Mouse (Mus musculus) T-cell, adult 2 months (primary cell): Measurements from ENCODE around the gene Rpl15.
"Not testable (repeated sequence)": the region's sequence is repeated elsewhere in the genome, so short reads cannot be mapped to it uniquely, and the experiment has no call there.

Experiments used
- DNase-seq: peaks from one replicate; pipeline ENCODE4 v3.0.0; 2022; ENCODE audit warnings: low spot score

The Rpl15 gene

GRCm38 (mm10) chr14:18241786-18242185 lies 29.4 kb downstream of the Rpl15 start:
- no peak for DNase-seq

GRCm38 (mm10) chr14:18240132-18240531 lies 31.1 kb downstream of the Rpl15 start:
- no peak for DNase-seq

- DNase-seq, result peak; percentile 97
Observed at GRCm38 (mm10) chr14:18238750-18239731, 32.1 kb downstream of the Rpl15 start, which contains the start of gene Nr1d2. TSS of gene Nr1d2 (minus strand) at chr14:18239127.

- peak; percentile 99 for DNase-seq
Observed at GRCm38 (mm10) chr14:18238131-18238749, 33.0 kb downstream of the Rpl15 start.

- DNase-seq, result no peak
Observed at GRCm38 (mm10) chr14:18237381-18237780, 33.8 kb downstream of the Rpl15 start.

GRCm38 (mm10) chr14:18236496-18237235 lies 34.5 kb downstream of the Rpl15 start:
- DNase-seq, result not testable (repeated sequence)

GRCm38 (mm10) chr14:18233981-18234960 lies 36.9 kb downstream of the Rpl15 start:
- DNase-seq, result no peak

GRCm38 (mm10) chr14:18233076-18233475 lies 38.1 kb downstream of the Rpl15 start:
- DNase-seq, result no peak

- DNase-seq, result not testable (repeated sequence)
Observed at GRCm38 (mm10) chr14:18231866-18232265, 39.3 kb downstream of the Rpl15 start.

GRCm38 (mm10) chr14:18229751-18230150 lies 41.4 kb downstream of the Rpl15 start:
- DNase-seq, result not testable (repeated sequence)

- not testable (repeated sequence) for DNase-seq
Observed at GRCm38 (mm10) chr14:18226181-18226580, 45.0 kb downstream of the Rpl15 start.

GRCm38 (mm10) chr14:18225431-18225830 lies 45.8 kb downstream of the Rpl15 start:
- DNase-seq, result not testable (repeated sequence)

GRCm38 (mm10) chr14:18221977-18222376 lies 49.2 kb downstream of the Rpl15 start:
- no peak for DNase-seq
